Mouse (Mus musculus) Muller cell, postnatal 12 days (primary cell): ENCODE data around the gene Napa.

ENCODE experiments used
- DNase-seq: peaks from one replicate; pipeline ENCODE4 v3.0.0-alpha.2; 2015; ENCODE audit errors: inconsistent ontology term

The Napa gene

DNA sequence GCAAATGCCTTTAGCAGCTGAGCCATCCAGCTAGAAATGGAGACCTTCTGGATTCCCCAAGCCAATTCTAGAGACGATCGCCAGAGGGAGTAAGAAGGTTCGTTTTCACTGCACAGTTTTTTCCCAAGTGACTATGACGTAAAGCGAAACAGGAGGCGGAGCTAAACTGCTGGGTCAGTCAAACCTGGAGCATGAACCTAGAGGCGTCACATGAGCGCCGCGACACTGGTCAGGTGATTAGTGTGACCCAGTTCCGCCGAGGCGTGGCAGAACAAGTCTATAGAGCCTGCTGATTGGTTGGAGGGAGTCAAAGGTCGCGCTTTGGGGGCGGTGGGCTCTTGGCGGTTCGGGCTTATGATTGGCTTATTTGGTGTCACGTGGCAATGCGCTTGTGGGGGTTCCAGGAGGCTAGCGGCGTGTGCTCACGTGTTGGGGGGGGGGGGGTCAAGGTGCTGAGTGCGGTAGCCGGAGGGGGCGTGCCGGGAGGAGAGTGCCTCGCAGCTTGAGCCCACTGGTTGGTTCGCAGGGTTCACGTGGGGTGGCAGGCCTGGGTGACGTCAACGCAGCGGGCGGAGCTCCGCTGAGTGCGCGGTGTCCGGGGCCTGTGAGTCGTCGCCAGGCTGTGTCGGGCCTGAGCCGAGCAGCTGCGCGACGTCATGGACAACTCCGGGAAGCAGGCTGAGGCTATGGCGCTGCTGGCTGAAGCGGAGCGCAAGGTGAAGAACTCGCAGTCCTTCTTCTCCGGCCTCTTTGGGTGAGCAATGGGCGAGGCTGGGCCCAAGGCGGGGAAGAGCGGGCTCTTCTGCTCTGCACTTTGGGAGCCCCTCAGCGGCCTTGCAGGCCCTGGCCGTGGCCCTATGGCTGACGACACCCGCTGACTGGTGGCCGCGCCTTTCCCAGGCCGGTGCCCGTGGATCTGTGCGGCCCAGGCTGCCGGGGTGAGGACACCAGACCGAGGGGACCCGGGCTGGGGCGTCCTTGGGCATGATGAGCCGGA, at the start of gene Napa:
TSS of gene Napa (plus strand) at position 438 of the 997 bp plus-strand sequence.
- DNase-seq, result peak; percentile 100

DNA sequence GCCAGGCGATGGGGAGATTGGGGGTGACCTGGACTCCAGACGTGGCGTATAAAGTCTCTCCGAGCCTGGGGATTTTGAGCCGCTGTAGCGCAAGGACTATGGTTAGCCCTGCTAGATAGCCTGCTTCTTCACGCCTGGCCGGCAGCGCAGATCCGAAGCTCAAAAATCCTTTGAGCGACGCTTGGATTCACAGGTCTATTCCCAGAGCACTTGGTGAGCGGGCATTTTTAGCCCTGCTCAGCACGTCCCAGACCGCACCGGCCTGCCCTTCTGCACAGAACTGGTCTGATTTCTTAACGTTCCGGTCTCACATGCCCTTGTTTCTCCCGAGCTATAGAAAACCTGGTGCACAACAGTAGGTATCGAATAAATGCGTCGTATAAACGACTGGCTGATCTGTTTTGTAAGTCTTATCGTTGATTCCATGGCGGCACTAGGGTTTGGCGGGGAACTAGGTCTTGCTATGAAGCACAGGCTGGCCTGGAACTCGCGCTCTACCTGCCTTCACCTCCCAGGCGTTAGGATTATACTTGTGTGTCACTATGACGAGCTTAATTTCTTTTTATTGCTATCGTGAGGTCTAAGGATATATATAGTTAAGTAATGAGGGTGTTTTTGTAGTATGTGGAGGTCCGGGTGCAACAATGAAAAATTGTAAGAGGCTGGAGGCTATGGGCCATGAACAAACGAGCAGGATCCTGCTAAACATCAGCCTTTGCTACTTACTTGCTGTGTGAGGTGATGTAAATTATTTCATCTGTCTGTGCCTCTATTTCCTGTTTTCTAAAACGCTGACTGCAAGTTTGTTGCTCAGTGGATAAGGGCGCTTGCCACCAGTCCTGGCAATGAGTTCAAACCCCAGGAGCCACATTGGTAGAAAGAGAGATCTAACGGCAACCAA, 49.3 kb upstream of the Napa start:
- no peak for DNase-seq

GRCm38 (mm10) chr7:16049576-16049915, 48.7 kb upstream of the Napa start:
- no peak for DNase-seq

- no peak for DNase-seq
Observed at GRCm38 (mm10) chr7:16050600-16050999, 47.7 kb upstream of the Napa start.

- peak; percentile 73 for DNase-seq
Observed at GRCm38 (mm10) chr7:16051883-16052595, 46.2 kb upstream of the Napa start.

GRCm38 (mm10) chr7:16052684-16053083, 45.6 kb upstream of the Napa start:
- DNase-seq, result peak; percentile 97

- DNase-seq, result no peak
Observed at GRCm38 (mm10) chr7:16053105-16053504, 45.2 kb upstream of the Napa start.

DNA sequence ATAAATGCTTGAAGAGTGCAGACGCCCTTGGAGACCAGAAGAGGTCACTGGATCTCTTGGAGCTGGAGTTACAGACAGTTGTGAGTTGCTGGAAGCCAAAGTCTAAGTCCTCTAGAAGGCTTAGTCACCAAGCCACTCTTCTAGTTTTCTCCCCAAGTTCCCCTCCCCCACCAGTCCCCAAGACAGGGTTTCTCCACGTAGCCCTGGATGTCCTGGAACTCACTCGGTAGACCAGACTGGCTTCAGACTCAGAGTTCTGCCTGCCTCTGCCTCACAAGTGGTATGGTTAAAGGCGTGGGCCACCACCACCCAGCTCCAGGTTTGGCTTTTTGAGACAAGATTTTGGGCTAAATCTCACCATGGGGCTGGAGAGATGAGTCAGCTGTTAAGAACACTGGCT, 43.3 kb upstream of the Napa start:
- no peak for DNase-seq

GRCm38 (mm10) chr7:16055665-16056064, 42.6 kb upstream of the Napa start:
- no peak for DNase-seq

- no peak for DNase-seq
Observed at GRCm38 (mm10) chr7:16056459-16057135, 41.7 kb upstream of the Napa start.

GRCm38 (mm10) chr7:16057136-16057534, 41.1 kb upstream of the Napa start:
- no peak for DNase-seq

GRCm38 (mm10) chr7:16061219-16062098, 36.8 kb upstream of the Napa start, which contains the start of gene Zfp541:
TSS of gene Zfp541 (plus strand) at chr7:16061814.
- no peak for DNase-seq

- DNase-seq, result no peak
Observed at GRCm38 (mm10) chr7:16062099-16062420, 36.2 kb upstream of the Napa start.

DNA sequence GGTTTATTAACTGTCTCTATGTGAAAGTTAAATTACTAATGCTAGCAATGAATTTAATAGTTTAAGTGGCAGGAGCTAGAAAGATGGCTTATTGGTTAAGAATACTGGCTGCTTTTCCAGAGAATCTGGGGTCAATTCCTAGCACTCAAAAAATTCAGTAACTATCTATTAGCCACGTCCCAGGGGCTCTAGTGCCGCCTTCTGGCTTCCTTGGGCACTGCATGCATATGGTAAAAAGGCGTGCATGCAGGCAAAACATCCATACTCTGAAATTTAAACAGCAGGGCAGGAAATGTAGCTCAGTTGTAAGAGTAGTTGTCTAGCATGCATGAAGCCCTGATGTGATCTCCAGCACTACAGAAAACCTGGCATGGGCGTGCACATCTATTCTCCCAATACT, 34.8 kb upstream of the Napa start:
- no peak for DNase-seq

GRCm38 (mm10) chr7:16070846-16071245, 27.4 kb upstream of the Napa start:
- no peak for DNase-seq

DNA sequence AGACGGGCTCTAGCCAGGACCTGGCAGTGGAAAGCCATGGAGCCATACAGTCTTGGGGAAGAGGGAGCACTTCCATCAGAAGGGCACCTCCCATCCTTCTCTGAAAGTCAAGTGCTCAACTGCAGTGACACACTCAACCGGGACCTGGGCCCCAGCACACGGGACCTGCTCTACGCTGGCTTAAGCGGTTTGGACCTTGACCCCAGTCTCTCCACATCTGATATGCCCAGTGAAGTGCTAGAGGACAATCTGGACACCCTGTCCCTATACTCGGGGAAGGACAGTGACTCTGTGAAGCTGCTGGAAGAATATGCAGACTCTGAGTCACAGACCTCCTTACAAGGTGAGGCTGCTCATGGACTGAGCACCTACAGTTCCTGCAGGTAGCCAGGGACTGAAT, 26.4 kb upstream of the Napa start:
- no peak for DNase-seq

DNA sequence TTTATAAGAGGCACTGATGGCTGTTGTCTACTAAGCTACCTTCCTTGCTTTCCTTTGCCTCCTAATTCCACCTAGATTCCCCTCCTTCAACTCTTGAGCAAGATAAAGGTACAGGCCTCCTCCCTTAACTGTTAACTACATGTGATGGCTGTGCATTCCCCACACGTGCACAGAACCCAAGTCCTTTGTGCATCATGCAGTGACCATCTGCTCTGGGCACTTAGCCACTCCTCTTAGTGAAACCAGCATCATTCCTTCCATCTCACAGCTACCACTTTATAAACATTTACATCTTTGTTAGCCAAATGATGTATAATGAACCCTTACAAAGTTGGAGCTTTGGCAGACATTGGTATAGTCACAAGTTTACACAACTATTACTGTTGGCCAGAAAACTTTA, 18.3 kb upstream of the Napa start:
- DNase-seq, result no peak

DNA sequence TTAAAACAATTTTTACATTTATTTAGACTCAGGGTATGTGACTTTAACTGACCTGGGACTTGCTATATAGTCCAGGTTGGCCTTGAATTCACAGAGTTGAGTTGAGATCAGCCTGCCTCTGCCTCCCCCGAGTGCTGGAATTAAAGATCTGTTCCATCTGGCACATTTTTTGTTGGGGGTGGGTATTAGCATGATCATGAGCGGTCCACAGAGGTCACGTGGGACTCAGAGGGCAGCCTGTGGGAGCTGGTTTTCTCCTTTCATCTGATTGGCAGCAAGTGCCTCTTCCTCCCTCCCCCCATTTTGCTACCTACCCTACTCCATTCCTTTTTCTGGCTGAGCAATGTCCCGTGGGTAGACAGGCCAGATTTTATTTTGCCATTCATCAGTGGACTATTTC, 17.7 kb upstream of the Napa start:
- no peak for DNase-seq

GRCm38 (mm10) chr7:16083361-16083760, 14.9 kb upstream of the Napa start:
- no peak for DNase-seq

DNA sequence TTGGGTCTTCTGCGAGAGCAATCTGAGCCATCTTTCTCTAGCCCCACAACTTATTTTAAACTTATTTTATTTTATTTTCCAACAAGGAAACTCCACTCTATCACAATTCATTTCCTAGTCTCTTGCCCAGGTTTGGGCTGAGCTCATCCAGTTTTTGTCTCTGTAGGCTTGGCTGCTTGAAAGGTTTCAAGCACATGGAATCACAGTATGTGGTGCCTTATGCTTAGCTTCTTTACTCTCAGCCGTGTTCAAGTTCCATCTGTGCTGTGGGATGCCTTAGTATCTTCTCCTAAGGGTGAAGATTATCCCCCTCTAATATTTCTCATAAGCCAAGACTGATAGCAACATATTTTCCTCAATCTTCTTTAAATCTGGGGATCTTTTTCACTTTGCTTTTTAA, 10.7 kb upstream of the Napa start:
- DNase-seq, result no peak
